Mouse (Mus musculus): ENCODE results near the gene Vmn2r100. TPM values are rescaled to one million over a fixed set of nuclear protein-coding genes. Genes with fewer than 3 reads are reported as not detected.

Gene Vmn2r100
- not detected for polyA plus RNA-seq (2014; fragmentation: Illumina TruSeq; extraction: RNeasy Lipid Tissue Mini Kit (QIAGEN cat#74804); ENCODE audit: low read depth, low replicate concordance)

DNA sequence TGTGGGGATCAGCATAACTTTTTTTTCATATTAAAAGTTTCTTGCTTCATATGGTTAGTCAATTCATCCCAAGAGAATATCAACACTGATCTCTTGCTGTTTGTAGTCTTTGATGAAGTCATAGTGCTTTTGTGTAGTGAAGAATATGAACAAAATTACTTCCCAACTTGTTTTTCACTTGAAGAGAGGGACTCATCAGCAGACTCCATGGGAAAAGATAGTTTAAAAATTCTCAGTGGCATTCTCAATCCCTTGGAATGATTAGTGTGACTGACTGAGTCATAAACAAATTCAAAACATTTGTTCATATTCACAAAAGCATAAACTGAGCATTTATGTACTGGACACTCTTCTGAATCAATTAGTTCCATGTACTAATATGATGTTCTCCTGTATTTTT lies at the start of gene Vmn2r100:
Vmn2r100 (plus strand) TSS at position 301 of the 400 bp plus-strand sequence.

DNA sequence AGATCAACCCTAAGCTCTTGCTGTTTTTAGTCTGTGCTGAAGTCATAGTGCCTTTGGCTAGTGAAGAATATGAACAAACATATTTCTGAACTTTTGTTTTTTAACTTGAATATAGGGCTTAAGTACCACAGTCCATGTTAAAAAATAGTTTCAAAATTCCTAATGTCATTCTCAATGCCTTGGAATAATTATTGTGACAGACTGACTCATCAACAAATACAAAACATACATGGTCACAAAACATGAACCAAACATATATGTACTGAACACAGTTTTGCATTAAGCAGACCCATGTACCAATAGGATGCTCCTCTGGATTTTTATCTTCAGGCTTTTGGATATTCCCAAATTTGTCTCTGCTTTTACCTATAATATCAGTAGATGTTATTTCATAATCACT lies 72.4 kb downstream of the Vmn2r100 start, which contains the start of gene Vmn2r101:
Vmn2r101 (plus strand) TSS at position 301 of the 400 bp plus-strand sequence.

Other genes starting within 250 kb of the Vmn2r100 start
- gene Vmn2r99, start 142.8 kb upstream of the Vmn2r100 start, polyA plus RNA-seq (2014; fragmentation: Illumina TruSeq; extraction: RNeasy Lipid Tissue Mini Kit (QIAGEN cat#74804); ENCODE audit: low read depth, low replicate concordance) = not detected
- not detected for gene Vmn2r101, start 72.5 kb downstream of the Vmn2r100 start, polyA plus RNA-seq (2014; fragmentation: Illumina TruSeq; extraction: RNeasy Lipid Tissue Mini Kit (QIAGEN cat#74804); ENCODE audit: low read depth, low replicate concordance)
- not detected for gene Vmn2r102, start 155.6 kb downstream of the Vmn2r100 start, polyA plus RNA-seq (2014; fragmentation: Illumina TruSeq; extraction: RNeasy Lipid Tissue Mini Kit (QIAGEN cat#74804); ENCODE audit: low read depth, low replicate concordance)

Data from adrenal gland, adult 10 weeks (tissue).